Mouse (Mus musculus) left cerebral cortex, postnatal 4 days (tissue): ENCODE results near the gene Tln2. TPM values are rescaled to one million over a fixed set of nuclear protein-coding genes. Genes with fewer than 3 reads are reported as not detected.
A peak's percentile ranks its signal among the peaks of the same experiment; 100 is the strongest.
"Not testable (repeated sequence)": the region's sequence is repeated elsewhere in the genome, so short reads cannot be mapped to it uniquely, and the experiment has no call there.

ENCODE experiments used
- DNase-seq: peaks from one replicate; pipeline ENCODE4 v3.0.0-alpha.2; 2022
- intact Hi-C: fragments of 180-260 bp; cut with DNase I; formaldehyde crosslinking; loops from one replicate; pipeline ENCODE4 v1.15.1; 2025
- total RNA-seq, 2 experiments: library from RNA; stranded (reverse); gene quantifications; 2 replicates each; pipeline ENCODE4 v1.2.3; 2021

The Tln2 gene
- total RNA-seq, 2 experiments from 2014 or later: 66.0 to 73.5 TPM

DNA sequence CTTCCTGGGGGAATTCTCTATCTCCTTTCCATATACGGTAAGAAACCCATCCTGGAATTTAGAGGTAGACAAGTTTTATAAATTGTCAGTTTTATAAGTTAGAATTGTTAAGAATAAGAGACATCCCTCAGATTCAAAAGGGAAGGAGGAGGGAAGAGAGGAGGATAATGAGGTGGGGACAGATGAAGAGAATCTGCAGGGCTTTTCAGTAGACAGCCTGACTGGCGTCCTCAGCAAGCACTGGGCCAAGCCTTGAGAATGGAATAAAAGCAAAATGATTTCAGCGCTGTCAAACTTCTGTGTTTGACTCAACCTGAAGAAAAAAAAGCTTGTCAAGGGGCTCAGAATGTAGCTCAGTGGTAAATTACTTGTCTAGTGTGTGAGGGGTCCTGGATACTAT lies 272.7 kb downstream of the Tln2 start:
- no peak for DNase-seq
- intact Hi-C loops: no loop called here

DNA sequence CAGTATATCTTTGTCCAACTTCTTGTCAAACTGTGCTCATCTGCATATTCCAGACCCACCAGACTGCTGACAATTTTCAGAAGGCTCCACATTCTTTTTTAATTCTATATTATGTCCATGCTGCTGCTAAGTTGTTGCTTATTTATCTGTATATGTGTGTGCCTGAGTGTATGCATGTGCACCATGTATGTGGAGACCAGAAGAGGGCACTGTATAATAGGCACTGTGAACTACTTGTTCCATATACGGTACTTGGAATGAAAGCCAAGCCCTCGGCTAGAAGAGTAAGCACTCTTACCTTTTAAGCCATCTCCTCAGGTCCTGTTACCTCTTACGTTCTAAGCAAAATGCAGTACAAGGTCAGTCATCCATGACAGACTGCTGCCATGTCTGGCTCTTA lies 274.0 kb downstream of the Tln2 start:
- intact Hi-C loops: no loop called here
- DNase-seq: no peak

DNA sequence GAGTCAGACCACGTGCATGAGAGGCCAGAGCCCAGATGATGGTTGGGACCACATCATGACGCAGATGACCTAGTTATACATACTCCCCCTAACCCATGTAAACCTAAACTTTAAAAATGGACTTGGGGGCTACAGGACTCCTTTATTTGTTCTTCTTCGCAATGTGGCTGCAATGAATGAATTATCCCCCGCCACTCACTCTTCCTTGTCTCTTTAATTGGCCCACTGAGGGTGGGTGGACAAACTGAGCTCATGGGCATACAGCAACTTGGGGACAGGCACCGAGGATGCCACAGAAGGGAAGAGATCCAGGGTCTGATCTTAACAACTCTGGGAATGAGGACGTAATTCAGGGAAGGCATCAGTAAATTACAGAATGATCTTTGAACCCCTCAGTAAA lies 277.7 kb downstream of the Tln2 start:
- no peak for DNase-seq
- intact Hi-C loops: no loop called here

DNA sequence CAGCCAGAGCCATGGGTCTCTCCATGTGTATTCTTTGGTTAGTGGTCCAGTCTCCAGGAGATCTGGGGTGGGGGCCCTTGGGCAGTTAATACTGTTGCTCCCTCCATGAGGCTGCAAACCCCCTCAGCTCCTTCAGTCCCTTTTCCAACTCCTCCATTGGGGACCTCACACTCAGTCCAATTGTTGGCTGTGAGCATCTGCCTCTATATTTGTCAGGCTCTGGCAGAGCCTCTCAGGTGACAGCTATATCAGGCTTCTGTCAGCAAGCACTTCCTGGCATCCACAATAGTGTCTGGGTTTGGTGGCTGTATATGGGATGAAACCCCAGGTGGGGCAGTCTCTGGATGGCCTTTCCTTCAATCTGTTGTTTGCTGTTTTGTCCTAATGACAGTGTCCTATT lies 279.2 kb downstream of the Tln2 start:
- DNase-seq, intact Hi-C loops: not testable (repeated sequence)

DNA sequence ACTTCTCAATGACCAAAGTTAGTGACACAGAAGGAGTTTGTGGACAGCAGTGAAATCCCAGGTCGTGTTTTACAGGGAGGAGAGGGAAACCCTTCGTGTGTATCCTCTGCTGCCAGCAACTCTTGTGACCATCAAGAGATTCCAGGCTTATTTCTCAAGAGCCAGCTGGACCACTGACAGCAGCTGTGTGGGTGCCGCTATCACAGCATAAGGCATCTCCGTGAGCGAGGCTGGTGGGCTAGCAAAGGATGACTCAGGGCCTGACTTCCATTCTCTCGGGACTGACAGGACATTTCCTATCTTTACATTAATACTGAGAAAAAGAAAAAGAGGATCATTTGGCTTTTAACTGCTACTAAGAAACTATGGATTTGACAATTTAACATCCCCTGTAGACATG lies 283.1 kb downstream of the Tln2 start:
- no peak for DNase-seq
- intact Hi-C loops: no loop called here

DNA sequence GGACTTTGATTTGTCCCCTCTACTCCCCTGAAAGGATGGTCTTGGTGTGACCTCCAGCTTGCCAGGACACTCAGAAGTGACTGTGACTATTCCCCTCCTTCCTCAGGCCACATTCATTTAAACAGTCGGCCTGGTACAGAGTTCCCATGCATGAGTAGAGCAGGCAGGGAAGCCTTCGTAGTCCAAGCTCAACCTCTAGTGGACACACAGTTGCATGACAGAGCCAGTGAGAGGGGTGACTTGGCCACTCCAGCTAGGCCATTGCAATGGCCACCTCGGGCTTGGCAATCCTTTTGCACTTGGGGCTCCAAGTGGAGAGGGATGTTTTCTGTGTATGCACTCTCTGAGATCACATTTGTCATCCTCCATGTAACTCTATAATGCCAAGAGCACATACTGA lies 285.2 kb downstream of the Tln2 start:
- intact Hi-C loops: no loop called here
- DNase-seq: peak; percentile 27

DNA sequence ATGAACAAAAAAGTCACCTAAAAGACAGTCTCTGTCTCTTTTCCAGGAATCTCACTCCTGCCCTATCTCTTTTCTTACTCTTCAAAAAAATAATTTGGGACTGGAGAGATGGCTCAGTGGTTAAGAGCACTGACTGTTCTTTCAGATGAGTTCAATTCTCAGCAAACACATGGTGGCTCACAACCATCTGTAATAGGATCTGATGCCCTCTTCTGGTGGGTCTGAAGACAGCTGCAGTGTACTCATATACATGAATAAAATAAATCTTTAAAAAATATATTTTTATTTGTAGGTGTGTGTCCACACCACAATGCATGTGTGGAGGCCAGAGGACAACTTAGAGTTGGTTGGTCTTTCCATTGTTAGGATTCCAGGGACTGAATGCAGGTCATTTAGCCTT lies 286.1 kb downstream of the Tln2 start:
- DNase-seq: no peak
- intact Hi-C loops: no loop called here

DNA sequence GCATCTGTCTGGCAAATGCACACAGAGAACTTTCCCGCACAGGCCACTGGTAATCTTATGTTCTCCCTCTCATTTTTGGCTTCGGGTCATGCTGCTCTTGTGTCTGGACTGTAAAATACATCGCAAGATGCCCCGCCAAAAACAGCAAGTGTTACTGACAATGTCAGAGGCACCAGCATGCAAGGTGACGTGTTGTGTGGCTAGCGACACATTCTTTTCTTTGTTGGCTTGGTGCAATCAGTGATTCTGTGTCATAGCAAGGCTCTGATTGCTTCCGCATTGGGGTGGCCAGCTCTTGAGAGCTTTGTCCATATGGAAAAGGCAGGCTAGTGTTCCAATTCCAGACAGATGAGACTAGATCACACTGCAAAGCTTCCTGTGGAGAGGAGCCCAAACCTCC lies 288.8 kb downstream of the Tln2 start:
- no peak for DNase-seq
- intact Hi-C loops: no loop called here

DNA sequence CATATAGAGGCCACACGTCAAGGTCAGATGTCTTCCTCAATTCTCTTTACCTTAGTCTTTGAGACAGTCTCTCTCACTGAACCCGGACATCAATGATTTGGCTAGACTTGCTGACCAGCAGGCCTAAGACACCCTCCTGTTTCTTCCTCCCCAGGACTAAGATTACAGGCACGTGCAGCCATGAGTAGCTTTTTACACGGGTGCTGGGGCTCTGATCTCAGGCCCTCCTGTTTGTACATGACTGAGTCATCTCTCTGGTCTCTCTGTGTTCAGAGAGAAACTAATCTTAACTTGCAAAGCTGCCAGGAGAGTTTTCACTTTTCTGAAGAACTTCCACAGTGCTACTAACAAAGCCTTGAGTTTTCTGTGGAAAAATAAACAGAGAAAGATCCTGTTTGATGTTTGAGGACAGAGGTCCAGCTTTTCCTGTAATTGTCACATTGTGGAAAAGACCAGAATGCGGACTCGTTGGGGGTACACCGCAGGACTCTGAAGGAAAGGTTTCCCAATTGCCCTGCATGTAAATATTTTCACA lies 289.4 kb downstream of the Tln2 start:
- intact Hi-C loops: no loop called here
- no peak for DNase-seq

DNA sequence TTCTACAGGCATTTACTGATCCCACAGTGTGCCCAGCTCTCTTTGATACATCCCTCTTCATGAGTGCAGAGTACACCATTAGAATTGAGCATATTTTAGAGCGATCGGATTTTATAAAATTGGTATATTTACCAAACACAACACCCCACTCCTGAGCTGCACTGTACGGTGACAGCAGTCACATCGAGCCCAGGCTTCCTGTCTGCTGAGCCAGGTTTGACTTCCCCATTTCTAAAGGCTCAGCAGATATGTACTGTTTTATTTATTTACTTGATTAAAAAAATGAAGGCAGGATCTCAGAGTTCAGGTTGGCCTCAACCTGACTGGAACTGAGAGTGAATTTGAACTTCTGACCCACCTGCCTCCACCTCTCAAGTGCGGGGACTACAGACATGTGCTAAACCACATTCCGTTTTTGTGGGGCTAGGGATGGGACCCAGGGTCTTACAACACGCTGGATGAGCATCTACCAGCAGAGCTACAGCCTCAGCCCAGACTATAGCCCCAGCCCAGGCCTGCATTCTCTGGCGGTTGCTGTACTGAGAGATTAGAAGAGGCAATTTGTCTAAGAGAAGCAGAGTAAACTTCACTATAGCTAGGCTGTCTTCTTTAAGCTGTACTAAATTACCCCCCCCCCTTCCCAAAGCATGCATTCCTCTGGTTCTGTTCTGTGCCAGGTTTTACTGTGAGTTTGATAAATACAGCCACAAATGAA lies 292.1 kb downstream of the Tln2 start:
- DNase-seq: no peak
- intact Hi-C loops: no loop called here

DNA sequence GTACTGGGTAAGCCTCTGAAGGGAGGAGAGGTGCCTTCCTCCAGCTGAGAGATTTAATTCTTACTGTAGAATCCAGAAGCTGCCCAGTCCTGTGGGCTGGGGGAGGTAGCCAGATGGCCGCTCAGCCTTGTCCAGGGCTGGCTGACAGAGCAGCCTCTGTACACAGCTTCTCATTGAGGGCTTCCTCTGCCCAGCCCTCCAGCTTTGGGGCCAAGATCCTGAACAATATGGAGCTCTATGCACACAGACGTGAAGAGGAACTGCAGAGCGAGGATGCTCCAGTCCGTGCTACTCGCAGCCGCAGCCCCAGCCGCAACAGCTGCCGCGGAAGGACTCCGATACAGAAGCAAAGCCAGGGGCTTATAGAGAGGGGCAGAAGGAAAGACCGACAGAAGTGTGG lies 294.0 kb downstream of the Tln2 start:
- DNase-seq: peak; percentile 57
- intact Hi-C loops: no loop called here

DNA sequence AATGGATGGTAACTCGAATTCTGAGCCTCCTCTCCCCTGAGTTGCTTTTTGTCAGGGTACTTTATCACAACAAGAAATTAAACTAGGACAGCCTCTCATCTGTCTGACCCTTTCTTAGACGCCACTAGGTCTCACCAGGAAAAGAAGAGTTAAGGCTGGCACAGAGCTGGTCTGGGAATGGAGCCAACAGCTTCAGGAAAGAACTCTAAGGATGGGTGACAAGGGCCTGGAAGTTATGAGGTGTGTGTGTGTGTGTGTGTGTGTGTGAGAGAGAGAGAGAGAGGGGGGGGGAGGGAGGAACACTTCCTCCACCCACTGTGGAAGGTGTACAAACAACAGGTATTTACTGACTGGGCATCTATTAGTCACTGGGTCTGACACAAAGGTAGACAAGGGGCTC lies 294.6 kb downstream of the Tln2 start:
- intact Hi-C loops: no loop called here
- DNase-seq: peak; percentile 56

DNA sequence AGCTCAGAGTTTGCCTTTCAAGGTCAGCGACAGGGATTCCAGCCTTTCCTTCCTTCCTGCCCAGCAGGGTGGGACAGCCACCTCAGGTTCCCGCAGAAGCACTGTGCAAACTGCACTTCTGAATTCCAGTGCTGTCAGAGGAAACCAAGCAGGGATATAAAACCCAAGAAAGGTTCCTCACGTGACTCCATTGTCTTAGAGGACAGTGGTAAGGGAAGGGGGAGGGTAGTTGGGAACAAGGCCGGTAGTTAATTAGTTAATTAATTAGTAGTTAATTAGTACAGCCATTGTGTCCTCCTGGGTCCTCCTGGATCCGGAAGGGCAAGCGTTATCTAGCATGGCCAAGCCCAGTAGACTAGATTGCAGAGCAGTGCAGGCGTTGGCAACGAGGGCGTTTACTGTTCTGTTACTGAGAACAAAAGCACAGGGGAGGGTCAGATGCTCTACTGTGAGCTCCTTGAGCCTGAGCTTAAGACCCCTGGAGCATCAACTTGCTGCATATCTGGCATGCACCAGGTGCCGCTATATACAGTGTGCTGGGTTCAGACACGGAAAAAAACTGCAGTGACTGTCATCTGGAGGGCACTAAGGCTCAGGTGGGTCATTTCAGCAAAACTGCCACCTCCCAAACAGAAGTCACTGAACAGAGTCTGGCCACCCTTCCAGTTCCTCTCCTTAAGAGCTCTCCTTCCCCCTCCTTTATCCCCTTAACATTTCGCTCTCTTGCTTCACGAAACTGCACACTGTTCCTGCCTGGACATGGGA lies 298.5 kb downstream of the Tln2 start:
- intact Hi-C loops: no loop called here
- DNase-seq: no peak

DNA sequence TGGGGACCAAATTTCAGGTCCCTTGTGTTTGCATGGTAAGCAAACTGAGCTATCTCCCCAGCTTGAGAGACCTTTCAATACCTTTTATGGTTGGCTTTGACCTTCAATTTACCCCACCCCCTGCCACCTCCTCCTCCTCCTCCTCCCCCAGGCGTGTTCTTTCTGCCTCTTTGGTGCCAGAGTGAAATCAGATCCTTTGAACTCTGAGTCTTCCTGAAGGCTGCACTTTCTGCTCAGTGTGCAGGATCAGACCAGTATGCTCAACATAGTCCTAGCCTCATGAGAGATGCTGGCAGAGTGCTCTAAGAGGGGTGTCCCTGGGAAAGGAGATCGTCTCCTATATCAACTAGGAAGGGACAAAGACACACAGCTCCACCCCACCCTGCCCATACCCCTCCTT lies 309.4 kb downstream of the Tln2 start:
- no peak for DNase-seq
- intact Hi-C loops: no loop called here

DNA sequence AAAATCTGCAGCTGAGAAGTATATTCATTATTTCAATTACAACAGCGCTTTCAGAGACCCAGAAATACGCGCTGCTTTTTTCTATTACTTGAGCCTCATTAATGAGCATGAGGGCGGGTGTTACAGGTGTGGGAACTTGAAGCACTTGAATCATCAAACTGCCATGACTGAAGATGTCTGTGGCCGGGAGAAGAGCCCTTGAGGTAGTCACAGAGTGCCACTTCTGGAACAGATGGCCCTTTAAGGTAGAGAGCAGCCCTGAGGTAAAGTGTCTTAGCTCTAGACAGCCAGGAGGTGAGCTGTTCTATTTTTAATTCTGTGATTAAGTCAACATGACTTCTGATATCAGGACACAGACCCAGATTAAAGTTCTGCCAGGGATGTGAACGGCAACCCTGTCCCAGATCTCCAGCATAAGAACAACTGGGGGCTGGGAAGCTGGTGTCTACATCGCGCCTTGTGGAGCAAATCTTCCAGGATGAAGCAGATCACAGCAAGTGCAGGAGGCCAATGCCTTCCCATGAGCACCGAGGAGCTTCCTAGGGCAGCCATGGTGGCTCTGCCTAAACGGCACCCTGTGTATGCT lies 312.0 kb downstream of the Tln2 start:
- intact Hi-C loops: no loop called here
- DNase-seq: no peak

DNA sequence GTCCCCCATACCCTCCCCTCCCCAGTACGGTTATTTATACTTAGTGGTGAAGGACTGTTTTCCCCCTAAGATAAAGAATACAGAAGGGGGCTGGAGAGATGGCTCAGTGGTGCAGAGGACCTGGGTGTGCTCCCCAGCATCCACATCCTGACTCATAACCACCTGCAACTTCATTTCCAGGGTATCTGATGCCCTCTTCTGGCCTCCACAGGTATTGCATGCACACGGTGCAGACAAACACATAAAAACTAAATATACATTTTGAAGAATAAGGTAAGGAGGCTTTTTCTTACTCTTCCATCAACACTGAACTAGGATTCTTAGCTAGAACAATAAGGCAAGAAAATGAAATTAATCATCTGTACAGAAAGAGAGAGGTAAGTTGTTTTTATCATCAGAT lies 314.2 kb downstream of the Tln2 start:
- intact Hi-C loops: no loop called here

DNA sequence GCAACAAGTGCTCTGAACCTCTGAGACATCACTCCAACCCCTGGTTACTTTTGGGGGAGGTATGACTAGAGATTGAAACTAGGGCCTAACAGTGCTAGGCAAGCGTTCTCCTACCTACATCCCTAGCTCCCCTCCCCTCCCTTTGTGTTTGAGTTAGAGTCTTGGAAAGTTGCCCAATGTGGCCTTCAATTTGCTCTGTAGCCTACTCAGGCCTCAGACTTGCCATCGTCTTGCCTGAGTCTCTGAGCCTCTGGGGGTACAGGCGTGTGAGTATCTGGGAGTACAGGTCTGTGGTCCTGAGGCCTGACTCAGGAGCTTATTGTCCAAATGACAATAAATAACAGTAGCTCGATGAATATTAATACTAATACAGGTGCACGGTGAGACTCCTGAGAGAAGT lies 317.8 kb downstream of the Tln2 start:
- DNase-seq: no peak
- intact Hi-C loops: no loop called here

More for the DNA sequence above, 314.2 kb downstream of the Tln2 start:
- no peak for DNase-seq

DNA sequence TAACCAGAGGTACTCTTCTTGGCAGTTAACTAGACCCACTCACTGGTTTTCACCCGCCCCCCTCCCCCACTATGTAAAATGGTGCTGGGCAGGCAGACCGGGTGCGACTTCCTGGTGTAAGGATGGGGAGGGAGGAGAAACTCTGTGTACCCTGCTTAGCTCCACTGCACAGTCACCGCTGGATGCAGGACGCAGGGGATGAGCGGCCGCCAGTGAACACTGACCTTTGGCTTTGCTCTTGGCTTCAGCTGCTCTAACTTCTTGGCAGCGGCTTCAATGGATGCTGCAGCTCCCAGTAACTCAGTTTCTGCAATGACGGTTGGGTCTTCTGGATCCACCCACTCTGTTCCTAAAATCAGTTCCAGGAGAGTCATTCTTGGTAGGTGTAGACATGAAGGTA lies 319.0 kb downstream of the Tln2 start:
- DNase-seq: no peak
- intact Hi-C loops: no loop called here

DNA sequence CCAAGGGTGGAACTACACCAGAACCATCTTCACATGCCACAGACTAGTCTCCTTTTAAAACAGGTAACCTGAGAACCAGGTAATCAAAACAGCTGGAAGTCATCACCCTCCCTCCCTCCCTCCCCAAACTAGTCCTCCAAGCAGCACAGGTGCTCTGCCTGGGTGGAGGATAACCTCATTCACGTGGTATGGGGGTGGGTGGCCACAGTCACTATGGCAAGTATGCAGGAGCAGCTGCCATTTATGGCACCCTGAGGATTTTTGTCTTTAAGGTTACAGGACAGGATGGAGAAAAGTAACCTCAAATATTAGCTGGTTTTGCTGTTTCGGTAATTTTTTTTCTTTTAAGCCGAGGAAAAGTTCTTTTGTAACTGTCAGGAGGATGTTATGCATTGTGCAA lies 322.5 kb downstream of the Tln2 start:
- no peak for DNase-seq
- intact Hi-C loops: no loop called here

DNA sequence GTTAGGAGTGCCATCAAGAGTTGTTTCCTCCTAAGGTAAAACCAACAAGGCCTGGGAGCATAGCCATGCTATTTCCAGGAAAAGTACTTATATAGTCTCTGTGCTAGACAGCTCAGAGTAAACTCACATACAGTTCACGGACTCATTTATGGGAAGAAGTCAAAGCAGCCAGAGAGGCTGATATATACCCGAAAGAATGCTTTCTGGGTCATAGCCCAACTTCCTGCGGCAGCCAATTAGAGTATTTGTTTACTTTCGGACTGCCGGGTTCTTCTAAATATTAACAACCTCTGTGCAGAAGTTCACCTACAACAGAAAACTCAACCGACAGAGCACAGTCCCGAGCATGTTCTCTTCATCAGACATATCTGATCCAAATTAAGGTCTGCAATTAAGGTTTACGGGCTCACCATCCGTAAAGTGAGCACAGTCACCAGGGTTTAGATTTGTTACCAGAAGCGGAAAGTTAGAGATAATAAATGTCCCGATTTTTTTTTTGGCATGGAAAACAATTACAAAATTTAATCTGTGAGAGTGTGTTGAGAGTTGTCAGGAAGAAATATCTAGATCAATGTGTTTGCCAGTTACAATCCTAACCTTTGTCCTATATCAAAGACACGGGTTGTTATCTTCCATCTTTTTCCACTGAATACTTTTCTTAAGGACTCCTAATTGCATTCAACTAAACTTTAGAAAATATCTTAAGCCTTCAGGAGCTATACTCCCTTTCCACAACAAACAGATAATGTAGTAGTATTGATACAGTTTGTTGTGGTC lies 323.9 kb downstream of the Tln2 start:
- intact Hi-C loops: no loop called here

DNA sequence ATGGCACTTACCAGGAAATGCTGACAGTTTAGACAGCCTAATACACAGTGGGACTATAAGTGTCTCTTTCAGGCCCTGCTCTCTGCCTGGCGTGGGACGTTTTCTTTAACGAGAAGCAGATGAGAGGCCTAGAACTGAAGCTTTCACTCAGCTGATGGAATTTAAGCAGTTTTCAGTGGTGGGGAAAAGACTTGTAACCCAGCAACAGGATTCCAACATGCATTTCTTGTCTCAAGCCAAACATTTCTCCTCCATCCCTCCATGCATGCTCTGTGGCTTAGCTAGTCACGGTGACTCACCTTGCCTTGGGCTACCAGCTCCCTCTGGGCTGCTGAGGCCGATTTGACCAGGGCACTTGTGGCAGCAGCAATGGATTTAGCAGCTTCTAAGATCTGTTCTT lies 330.5 kb downstream of the Tln2 start:
- DNase-seq: no peak
- intact Hi-C loops: no loop called here

More for the DNA sequence above, 323.9 kb downstream of the Tln2 start:
- DNase-seq: no peak
